Mouse (Mus musculus): ENCODE measurements around the gene Gm128.

Gene Gm128

GRCm38 (mm10) chr3:95241498-95241897, at the start of gene Gm128:
Gene Gm128 (minus strand): TSS chr3:95241598.
- DNase-seq (ENCODE audit: low spot score) = no peak

- DNase-seq (ENCODE audit: low spot score) = no peak
Observed at GRCm38 (mm10) chr3:95291041-95291440, 49.6 kb upstream of the Gm128 start.

GRCm38 (mm10) chr3:95290156-95290555, 48.8 kb upstream of the Gm128 start:
- DNase-seq (ENCODE audit: low spot score) = no peak

- DNase-seq (ENCODE audit: low spot score) = no peak
Observed at GRCm38 (mm10) chr3:95289419-95289818, 48.0 kb upstream of the Gm128 start.

- DNase-seq (ENCODE audit: low spot score) = no peak
Observed at GRCm38 (mm10) chr3:95287541-95287940, 46.1 kb upstream of the Gm128 start.

- no peak for DNase-seq (ENCODE audit: low spot score)
Observed at GRCm38 (mm10) chr3:95286510-95286909, 45.1 kb upstream of the Gm128 start.

GRCm38 (mm10) chr3:95286011-95286410, 44.6 kb upstream of the Gm128 start:
- no peak for DNase-seq (ENCODE audit: low spot score)

GRCm38 (mm10) chr3:95285390-95285789, 44.0 kb upstream of the Gm128 start:
- no peak for DNase-seq (ENCODE audit: low spot score)

GRCm38 (mm10) chr3:95284501-95285281, 43.3 kb upstream of the Gm128 start:
- DNase-seq (ENCODE audit: low spot score) = no peak

- DNase-seq (ENCODE audit: low spot score) = no peak
Observed at GRCm38 (mm10) chr3:95284062-95284461, 42.7 kb upstream of the Gm128 start.

- no peak for DNase-seq (ENCODE audit: low spot score)
Observed at GRCm38 (mm10) chr3:95283589-95283941, 42.2 kb upstream of the Gm128 start.

GRCm38 (mm10) chr3:95282865-95283588, 41.6 kb upstream of the Gm128 start:
- no peak for DNase-seq (ENCODE audit: low spot score)

- DNase-seq (ENCODE audit: low spot score) = no peak
Observed at GRCm38 (mm10) chr3:95282381-95282864, 41.0 kb upstream of the Gm128 start.

- peak; percentile 97 for DNase-seq (ENCODE audit: low spot score)
Observed at GRCm38 (mm10) chr3:95281216-95282126, 40.1 kb upstream of the Gm128 start, which contains the start of the genes Mindy1 and Prune1. Gene Mindy1 (plus strand): TSS chr3:95281345. Gene Prune1 (minus strand): TSS chr3:95282076.

- DNase-seq (ENCODE audit: low spot score) = no peak
Observed at GRCm38 (mm10) chr3:95280747-95281146, 39.3 kb upstream of the Gm128 start.

- DNase-seq (ENCODE audit: low spot score) = no peak
Observed at GRCm38 (mm10) chr3:95277149-95277551, 35.8 kb upstream of the Gm128 start.

- no peak for DNase-seq (ENCODE audit: low spot score)
Observed at GRCm38 (mm10) chr3:95276428-95276934, 35.1 kb upstream of the Gm128 start.

- no peak for DNase-seq (ENCODE audit: low spot score)
Observed at GRCm38 (mm10) chr3:95275161-95275560, 33.8 kb upstream of the Gm128 start.

- DNase-seq (ENCODE audit: low spot score) = no peak
Observed at GRCm38 (mm10) chr3:95274453-95274852, 33.1 kb upstream of the Gm128 start.

GRCm38 (mm10) chr3:95273471-95273870, 32.1 kb upstream of the Gm128 start:
- DNase-seq (ENCODE audit: low spot score) = no peak

- DNase-seq (ENCODE audit: low spot score) = no peak
Observed at GRCm38 (mm10) chr3:95270766-95271364, 29.5 kb upstream of the Gm128 start.

Data from left cerebral cortex, adult 11 months (tissue).